Mouse (Mus musculus): ENCODE data around the gene Timm8a1. TPM values are rescaled to one million over a fixed set of nuclear protein-coding genes. Genes with fewer than 3 reads are reported as not detected.
A peak's percentile ranks its signal among the peaks of the same experiment; 100 is the strongest.
"Not testable (repeated sequence)": the region's sequence is repeated elsewhere in the genome, so short reads cannot be mapped to it uniquely, and the experiment has no call there.

Timm8a1 gene
- polyA plus RNA-seq, 1 experiment, result 0.47 TPM

DNA sequence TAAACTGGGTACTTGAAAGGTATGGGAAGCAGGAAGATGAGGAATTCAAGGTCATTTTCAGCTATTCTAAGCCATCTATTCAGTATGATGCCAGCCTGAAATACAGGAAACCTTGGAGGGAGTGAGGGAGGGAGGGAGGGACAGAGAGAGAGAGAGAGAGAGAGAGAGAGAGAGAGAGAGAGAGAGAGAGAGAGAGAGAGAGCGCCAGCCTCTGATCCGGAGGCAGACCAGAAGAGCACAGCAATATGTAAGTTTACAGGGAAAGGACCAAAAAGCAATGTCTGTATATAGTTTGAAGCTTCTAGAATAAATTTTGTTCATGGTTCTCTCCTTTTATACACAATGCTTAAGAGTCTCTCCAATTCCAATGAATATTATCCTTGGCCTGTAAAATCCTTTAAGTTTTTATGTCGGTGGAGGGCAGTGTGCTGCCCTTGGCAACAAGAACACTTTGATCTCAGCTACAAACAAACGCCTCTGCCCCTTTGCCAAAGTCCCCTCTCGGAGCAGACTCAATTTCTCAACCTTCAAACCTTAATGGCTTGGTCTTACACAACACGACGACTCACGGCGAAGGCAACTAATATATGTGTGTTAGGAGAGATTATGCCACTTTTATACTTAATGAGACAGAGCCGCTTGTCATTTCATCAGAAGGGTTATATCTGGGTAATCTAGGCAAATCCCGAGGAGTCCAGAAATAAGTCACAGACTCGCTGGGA, 1.1 kb downstream of the Timm8a1 start:
- Histone ChIP-seq H3K36me3 (ENCODE audit: control insufficient read depth) (peaks cover 24% of the 10 kb centered on the region), H3K4me3 (replicated peaks) (peak overlapping the region; percentile 79), H3K4me1 (ENCODE audit: control insufficient read depth) (peaks cover 14% of the 10 kb centered on the region), H3K9me3 (ENCODE audit: control insufficient read depth, low read length) (no peaks in the 10 kb centered on the region), H3K27me3 (ENCODE audit: control insufficient read depth) (no peaks in the 10 kb centered on the region)
- TF ChIP-seq TAL1 (IDR thresholded peaks at IDR 0.05; ENCODE audit: low read length) (no peak), GATA1 (IDR thresholded peaks at IDR 0.05; ENCODE audit: low read length) (no peak)

DNA sequence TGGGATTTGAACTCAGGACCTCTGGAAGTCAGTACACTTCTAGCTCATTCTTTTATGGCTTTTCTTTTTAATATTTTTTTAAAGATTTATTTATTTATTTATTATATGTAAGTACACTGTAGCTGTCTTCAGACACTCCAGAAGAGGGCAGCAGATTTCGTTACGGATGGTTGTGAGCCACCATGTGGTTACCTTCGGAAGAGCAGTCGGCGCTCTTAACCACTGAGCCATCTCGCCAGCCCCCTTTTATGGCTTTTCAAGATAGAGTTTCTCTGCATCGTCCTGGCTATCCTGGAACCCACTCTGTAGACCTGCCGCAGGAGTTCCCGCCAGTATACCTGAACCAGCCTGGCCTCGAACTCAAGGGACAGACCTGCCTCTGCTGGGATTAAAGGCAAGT, 1.9 kb downstream of the Timm8a1 start:
- Histone ChIP-seq H3K36me3 (ENCODE audit: control insufficient read depth) (peaks cover 23% of the 10 kb centered on the region), H3K4me3 (replicated peaks) (peak overlapping the region; percentile 79), H3K4me1 (ENCODE audit: control insufficient read depth) (peaks cover 14% of the 10 kb centered on the region)
- not testable (repeated sequence) for H3K9me3 ChIP-seq (ENCODE audit: control insufficient read depth, low read length); H3K27me3 ChIP-seq (ENCODE audit: control insufficient read depth)

DNA sequence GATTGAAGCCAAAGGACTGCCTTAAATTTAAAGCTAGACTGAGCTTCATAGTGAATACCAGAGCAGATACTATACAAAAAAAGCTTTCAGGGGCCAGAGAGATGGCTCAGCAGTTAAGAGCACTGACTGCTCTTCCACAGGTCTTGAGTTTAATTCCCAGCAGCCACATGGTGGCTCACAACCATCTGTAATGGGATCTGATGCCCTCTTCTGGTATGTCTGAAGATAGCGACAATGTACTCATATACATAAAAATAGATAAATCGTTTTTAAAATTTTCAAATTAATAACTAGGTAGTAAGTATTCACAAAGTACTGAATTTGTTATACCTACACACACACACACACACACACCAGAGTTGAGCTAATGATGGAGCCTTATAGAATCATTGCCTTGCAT, 8.3 kb downstream of the Timm8a1 start:
- TF ChIP-seq TAL1 (IDR thresholded peaks at IDR 0.05; ENCODE audit: low read length), result no peak
- no peak for TF ChIP-seq GATA1 (IDR thresholded peaks at IDR 0.05; ENCODE audit: low read length)
- H3K36me3 ChIP-seq (ENCODE audit: control insufficient read depth), result peaks cover 20% of the 10 kb centered on the region
- H3K4me3 ChIP-seq (replicated peaks), result no peak overlapping the region
- no peaks in the 10 kb centered on the region for H3K27me3 ChIP-seq (ENCODE audit: control insufficient read depth)
- H3K4me1 ChIP-seq (ENCODE audit: control insufficient read depth), result no peaks in the 10 kb centered on the region
- no peaks in the 10 kb centered on the region for H3K9me3 ChIP-seq (ENCODE audit: control insufficient read depth, low read length)

- Histone ChIP-seq H3K36me3 (ENCODE audit: control insufficient read depth) (no peaks in the 10 kb centered on the region), H3K4me3 (replicated peaks) (no peak overlapping the region), H3K27me3 (ENCODE audit: control insufficient read depth) (no peaks in the 10 kb centered on the region), H3K9me3 (ENCODE audit: control insufficient read depth, low read length) (no peaks in the 10 kb centered on the region), H3K4me1 (ENCODE audit: control insufficient read depth) (peaks cover 9% of the 10 kb centered on the region; the same call in 1 of the 2 replicates)
- TF ChIP-seq TAL1 (IDR thresholded peaks at IDR 0.05; ENCODE audit: low read length), result no peak
Observed at GRCm38 (mm10) chrX:134525260-134525659, 16.4 kb downstream of the Timm8a1 start.

- no peaks in the 10 kb centered on the region for H3K36me3 ChIP-seq (ENCODE audit: control insufficient read depth)
- no peaks in the 10 kb centered on the region for H3K27me3 ChIP-seq (ENCODE audit: control insufficient read depth)
- TF ChIP-seq GATA1 (IDR thresholded peaks at IDR 0.05; ENCODE audit: low read length) (no peak), TAL1 (IDR thresholded peaks at IDR 0.05; ENCODE audit: low read length) (no peak)
- peaks cover 9% of the 10 kb centered on the region; the same call in 1 of the 2 replicates for H3K4me1 ChIP-seq (ENCODE audit: control insufficient read depth)
- H3K9me3 ChIP-seq (ENCODE audit: control insufficient read depth, low read length), result no peaks in the 10 kb centered on the region
- H3K4me3 ChIP-seq (replicated peaks), result no peak overlapping the region
Observed at GRCm38 (mm10) chrX:134523772-134524171, 17.9 kb downstream of the Timm8a1 start.

DNA sequence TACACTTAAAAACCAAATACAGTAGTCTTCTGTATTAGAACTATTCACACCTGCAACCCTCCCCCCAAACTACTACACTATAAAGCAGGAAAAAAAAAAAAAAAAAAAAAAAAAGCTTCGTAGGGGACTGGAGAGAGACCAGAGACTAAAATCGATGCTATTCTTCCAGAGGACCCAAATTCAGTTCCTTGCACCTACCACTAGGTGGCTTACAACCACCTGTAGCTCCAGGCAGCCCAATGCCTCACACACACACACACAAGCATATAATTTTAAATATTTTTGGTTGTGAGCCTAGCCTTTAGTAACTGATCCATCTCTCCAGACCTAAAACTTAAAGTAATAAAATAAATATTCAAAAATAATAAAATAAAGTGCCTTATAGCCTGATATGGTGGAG, 32.2 kb downstream of the Timm8a1 start:
- Histone ChIP-seq H3K27me3 (ENCODE audit: control insufficient read depth) (no peaks in the 10 kb centered on the region), H3K4me1 (ENCODE audit: control insufficient read depth) (no peaks in the 10 kb centered on the region), H3K9me3 (ENCODE audit: control insufficient read depth, low read length) (no peaks in the 10 kb centered on the region), H3K4me3 (replicated peaks) (no peak overlapping the region), H3K36me3 (ENCODE audit: control insufficient read depth) (no peaks in the 10 kb centered on the region)
- TF ChIP-seq GATA1 (IDR thresholded peaks at IDR 0.05; ENCODE audit: low read length), result no peak
- TF ChIP-seq TAL1 (IDR thresholded peaks at IDR 0.05; ENCODE audit: low read length), result no peak

- no peaks in the 10 kb centered on the region for H3K36me3 ChIP-seq (ENCODE audit: control insufficient read depth)
- H3K27me3 ChIP-seq (ENCODE audit: control insufficient read depth), result no peaks in the 10 kb centered on the region
- no peaks in the 10 kb centered on the region for H3K9me3 ChIP-seq (ENCODE audit: control insufficient read depth, low read length)
- H3K4me3 ChIP-seq (replicated peaks), result no peak overlapping the region
- no peaks in the 10 kb centered on the region for H3K4me1 ChIP-seq (ENCODE audit: control insufficient read depth)
- TF ChIP-seq TAL1 (IDR thresholded peaks at IDR 0.05; ENCODE audit: low read length) (no peak), GATA1 (IDR thresholded peaks at IDR 0.05; ENCODE audit: low read length) (no peak)
Observed at GRCm38 (mm10) chrX:134507977-134508376, 33.7 kb downstream of the Timm8a1 start.

GRCm38 (mm10) chrX:134500651-134501050, 41.0 kb downstream of the Timm8a1 start:
- no peaks in the 10 kb centered on the region for H3K4me1 ChIP-seq (ENCODE audit: control insufficient read depth)
- H3K27me3 ChIP-seq (ENCODE audit: control insufficient read depth), result no peaks in the 10 kb centered on the region
- no peaks in the 10 kb centered on the region for H3K9me3 ChIP-seq (ENCODE audit: control insufficient read depth, low read length)
- no peak for TF ChIP-seq GATA1 (IDR thresholded peaks at IDR 0.05; ENCODE audit: low read length)
- H3K4me3 ChIP-seq (replicated peaks), result no peak overlapping the region
- no peaks in the 10 kb centered on the region for H3K36me3 ChIP-seq (ENCODE audit: control insufficient read depth)

Other genes with a start within 250 kb of the Timm8a1 start
- not detected in 2 replicates for gene Tmem35a, start 246.6 kb downstream of the Timm8a1 start, polyA plus RNA-seq (2012)
- gene Cenpi, start 233.8 kb downstream of the Timm8a1 start, polyA plus RNA-seq (2012), result 0.13 and 0.37 TPM in 2 replicates
- 0.02 and 0.04 TPM in 2 replicates for gene Drp2, start 137.3 kb downstream of the Timm8a1 start, polyA plus RNA-seq (2012)
- gene Taf7l, start 65.4 kb downstream of the Timm8a1 start, polyA plus RNA-seq (2012), result not detected in 2 replicates
- gene Btk, start 41.7 kb upstream of the Timm8a1 start, polyA plus RNA-seq (2012), result 0.12 and 0.29 TPM in 2 replicates
- gene Rpl36a, start 43.8 kb upstream of the Timm8a1 start, polyA plus RNA-seq (2012), result 12.2 and 13.9 TPM in 2 replicates
- gene Gla, start 59.3 kb upstream of the Timm8a1 start, polyA plus RNA-seq (2012), result 0.05 and 0.08 TPM in 2 replicates
- 1.6 and 2.2 TPM in 2 replicates for gene Hnrnph2, start 59.3 kb upstream of the Timm8a1 start, polyA plus RNA-seq (2012)
- gene Armcx4, start 144.7 kb upstream of the Timm8a1 start, polyA plus RNA-seq (2012), result not detected in 2 replicates
- gene Armcx1, start 176.1 kb upstream of the Timm8a1 start, polyA plus RNA-seq (2012), result not detected in 2 replicates
- gene Armcx6, start 209.6 kb upstream of the Timm8a1 start, polyA plus RNA-seq (2012), result 0.03 and 0.06 TPM in 2 replicates
- 0.04 and 0.05 TPM in 2 replicates for gene Armcx3, start 214.7 kb upstream of the Timm8a1 start, polyA plus RNA-seq (2012)

All from erythroblast, embryonic 14.5 days (primary cell).